Comparison of ENCODE assay signal across 9 mouse cellular contexts in the genomic region with DNA sequence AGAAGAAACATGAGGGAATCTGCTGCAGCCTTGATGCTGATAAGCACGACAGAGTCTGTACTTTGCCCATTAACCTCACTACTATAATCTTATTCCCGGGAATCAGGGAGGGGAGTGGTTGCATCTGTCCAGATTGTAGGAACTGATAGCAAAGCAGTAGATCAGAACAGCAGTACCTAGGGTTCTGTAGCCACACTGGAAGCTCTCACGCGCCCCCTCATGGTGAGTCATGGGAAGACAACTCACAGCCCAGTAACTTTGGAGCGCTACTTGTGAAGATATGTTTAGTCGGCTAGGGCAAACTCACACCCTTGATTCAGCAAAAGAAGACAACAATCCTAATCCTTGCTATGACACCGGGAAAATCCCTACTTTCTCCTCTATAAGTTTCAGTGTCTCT. TPM values are rescaled to one million over a fixed set of nuclear protein-coding genes. Genes with fewer than 3 reads are reported as not detected.
DNase-seq lines count a peak whose midpoint lies in the region; ATAC-seq and TF ChIP-seq lines count a peak whose summit lies in the region.
"Had no signal": no experiment of that assay in that cellular context is flagged by ENCODE, and none has a peak within 500 bp of the region (broad histone marks: within the 10 kb centered on the region; RNA-seq: fewer than 3 reads in every experiment).

No protein-coding gene starts in this region.

- no peaks in the 10 kb centered on the region for H3K27me3 ChIP-seq in midbrain, embryonic 14.5 days (ENCODE audit: control insufficient read depth, insufficient read depth, low read length)
- H3K27me3 ChIP-seq in midbrain, embryonic 13.5 days = no peaks in the 10 kb centered on the region
- no peaks in the 10 kb centered on the region for H3K27me3 ChIP-seq in embryonic facial prominence, embryonic 14.5 days (replicated peaks; ENCODE audit: control insufficient read depth, insufficient read depth, low read length)
- no peaks in the 10 kb centered on the region for H3K27me3 ChIP-seq in intestine, postnatal 0 days (replicated peaks; ENCODE audit: control insufficient read depth, insufficient read depth, low read length)
- H3K27me3 ChIP-seq: embryonic facial prominence, embryonic 15.5 days had no signal

- WGBS in midbrain, embryonic 14.5 days = 50% methylated on average over 7 of the region's 7 CpGs
- 49% methylated on average over 7 of the region's 7 CpGs for WGBS in midbrain, embryonic 13.5 days
- WGBS in embryonic facial prominence, embryonic 14.5 days = 46% methylated on average over 7 of the region's 7 CpGs
- 35% methylated on average over 7 of the region's 7 CpGs for WGBS in intestine, postnatal 0 days

- H3K4me3 ChIP-seq in midbrain, embryonic 14.5 days (replicated peaks; ENCODE audit: low read depth, low read length) = no peak overlapping the region
- H3K4me3 ChIP-seq in midbrain, embryonic 13.5 days (replicated peaks) = no peak overlapping the region
- H3K4me3 ChIP-seq in embryonic facial prominence, embryonic 14.5 days (ENCODE audit: low read depth, low read length) = no peak overlapping the region
- H3K4me3 ChIP-seq in intestine, postnatal 0 days (ENCODE audit: low read depth, low read length) = no peak overlapping the region
- H3K4me3 ChIP-seq: embryonic facial prominence, embryonic 15.5 days had no signal

- H3K36me3 ChIP-seq in midbrain, embryonic 14.5 days (ENCODE audit: control insufficient read depth, insufficient read depth, low read length) = no peaks in the 10 kb centered on the region
- no peaks in the 10 kb centered on the region for H3K36me3 ChIP-seq in midbrain, embryonic 13.5 days
- no peaks in the 10 kb centered on the region for H3K36me3 ChIP-seq in embryonic facial prominence, embryonic 14.5 days (ENCODE audit: control insufficient read depth, insufficient read depth, low read length)
- no peaks in the 10 kb centered on the region for H3K36me3 ChIP-seq in intestine, postnatal 0 days (ENCODE audit: control insufficient read depth, insufficient read depth)
- H3K36me3 ChIP-seq: embryonic facial prominence, embryonic 15.5 days had no signal

- DNase-seq in midbrain, embryonic 14.5 days = peak; percentile 14
- peak; percentile 76 to 81 for DNase-seq in adrenal gland, postnatal 36 days
- DNase-seq in embryonic facial prominence, embryonic 14.5 days (ENCODE audit: low spot score) = peak; percentile 4
- DNase-seq in left cerebral cortex, postnatal 36 days (ENCODE audit: low spot score in 2 of 2) = peak; percentile 76 to 83
- DNase-seq in right cerebral cortex, adult 2 months (ENCODE audit: low spot score in 2 of 2) = peak; percentile 89 to 92
- no peak for DNase-seq in natural killer cell, adult 2 months (ENCODE audit: low spot score in 2 of 2)

- intact Hi-C loops in left cerebral cortex, postnatal 36 days (cut with DNase I) = loop anchor here (5.0 kb wide), 1 partner anchor 609 kb away; no protein-coding TSS in a partner anchor

- H3K4me1 ChIP-seq in midbrain, embryonic 14.5 days (ENCODE audit: control insufficient read depth, insufficient read depth, low read length) = no peaks in the 10 kb centered on the region
- H3K4me1 ChIP-seq in midbrain, embryonic 13.5 days (replicated peaks) = no peaks in the 10 kb centered on the region
- no peaks in the 10 kb centered on the region for H3K4me1 ChIP-seq in embryonic facial prominence, embryonic 14.5 days (ENCODE audit: control insufficient read depth, insufficient read depth, low read length)
- no peaks in the 10 kb centered on the region for H3K4me1 ChIP-seq in intestine, postnatal 0 days (replicated peaks; ENCODE audit: control insufficient read depth, insufficient read depth, low read length)
- H3K4me1 ChIP-seq: embryonic facial prominence, embryonic 15.5 days had no signal

- no peak for ATAC-seq in midbrain, embryonic 14.5 days (ENCODE audit: low FRiP score, low TSS enrichment)
- ATAC-seq in midbrain, embryonic 13.5 days = no peak; the same call in 1 of the 2 replicates
- ATAC-seq in embryonic facial prominence, embryonic 14.5 days (ENCODE audit: low read depth) = no peak
- 0 out of 2 replicates have a peak, but pooled peaks have one; percentile 49 for ATAC-seq in intestine, postnatal 0 days

- H3K4me2 ChIP-seq in midbrain, embryonic 14.5 days (ENCODE audit: low read length) = no peak overlapping the region
- H3K4me2 ChIP-seq in midbrain, embryonic 13.5 days (replicated peaks) = no peak overlapping the region
- H3K4me2 ChIP-seq in embryonic facial prominence, embryonic 14.5 days (ENCODE audit: low read depth, low read length) = no peak overlapping the region
- no peak overlapping the region for H3K4me2 ChIP-seq in intestine, postnatal 0 days (replicated peaks; ENCODE audit: low read depth)
- H3K4me2 ChIP-seq: embryonic facial prominence, embryonic 15.5 days had no signal

- H3K27ac ChIP-seq in midbrain, embryonic 14.5 days (replicated peaks; ENCODE audit: low read depth, low read length) = no peak overlapping the region
- H3K27ac ChIP-seq in midbrain, embryonic 13.5 days = no peak overlapping the region
- no peak overlapping the region for H3K27ac ChIP-seq in embryonic facial prominence, embryonic 14.5 days (replicated peaks; ENCODE audit: low read depth, low read length)
- H3K27ac ChIP-seq in intestine, postnatal 0 days (ENCODE audit: low read depth, low read length) = no peak overlapping the region
- H3K27ac ChIP-seq: embryonic facial prominence, embryonic 15.5 days had no signal

- peak; percentile 82 for TF ChIP-seq CTCF in intestine, postnatal 0 days (IDR thresholded peaks at IDR 0.05; ENCODE audit: low read depth)

- H3K9me3 ChIP-seq in midbrain, embryonic 14.5 days (ENCODE audit: control insufficient read depth, low read length) = no peaks in the 10 kb centered on the region
- H3K9me3 ChIP-seq in midbrain, embryonic 13.5 days = no peaks in the 10 kb centered on the region
- no peaks in the 10 kb centered on the region for H3K9me3 ChIP-seq in embryonic facial prominence, embryonic 14.5 days (ENCODE audit: control insufficient read depth, low read length)
- H3K9me3 ChIP-seq in intestine, postnatal 0 days (ENCODE audit: control insufficient read depth) = no peaks in the 10 kb centered on the region
- H3K9me3 ChIP-seq: embryonic facial prominence, embryonic 15.5 days had no signal

- H3K9ac ChIP-seq in midbrain, embryonic 14.5 days (replicated peaks; ENCODE audit: low read length) = no peak overlapping the region
- H3K9ac ChIP-seq in midbrain, embryonic 13.5 days (replicated peaks) = no peak overlapping the region
- no peak overlapping the region for H3K9ac ChIP-seq in embryonic facial prominence, embryonic 14.5 days (ENCODE audit: low read depth, low read length)
- no peak overlapping the region for H3K9ac ChIP-seq in intestine, postnatal 0 days (ENCODE audit: low read depth, low read length)
- H3K9ac ChIP-seq: embryonic facial prominence, embryonic 15.5 days had no signal

RNA-seq across cellular contexts. Expression of gene Iqub, which starts 58.8 kb away (rescaled TPM):
- 1.3 and 1.6 TPM in 2 replicates for polyA plus RNA-seq in midbrain, embryonic 14.5 days (2014; fragmentation: Nextera tagmentation; extraction: Ambion mirVana)
- polyA plus RNA-seq in midbrain, embryonic 13.5 days (2015; fragmentation: Nextera tagmentation; extraction: Ambion mirVana) = 0.68 and 0.77 TPM in 2 replicates
- under 1 TPM; 0.13 to 0.20 TPM for total RNA-seq in adrenal gland, postnatal 36 days (2021)
- polyA plus RNA-seq in embryonic facial prominence, embryonic 14.5 days (2014; fragmentation: Nextera tagmentation; extraction: Ambion mirVana) = 0.56 and 1.6 TPM in 2 replicates
- polyA plus RNA-seq in intestine, postnatal 0 days (2015; fragmentation: Nextera tagmentation; extraction: Ambion mirVana) = 0.05 and 0.08 TPM in 2 replicates
- 1 to 10 TPM; 1.5 to 2.6 TPM for total RNA-seq in left cerebral cortex, postnatal 36 days (2021)

Comparison
In these comparisons a context has a peak if more than half of its experiments do, and no peak if none do; other contexts are left out.
1. DNase-seq: peak in midbrain, embryonic 14.5 days (single experiment), adrenal gland, postnatal 36 days (2 of 2), embryonic facial prominence, embryonic 14.5 days (single experiment), left cerebral cortex, postnatal 36 days (2 of 2) and right cerebral cortex, adult 2 months (2 of 2); none in natural killer cell, adult 2 months (0 of 2).